Mouse (Mus musculus) spleen, adult 18-20 months (tissue): ENCODE data around the gene Svs6.
"Not testable (repeated sequence)": the region's sequence is repeated elsewhere in the genome, so short reads cannot be mapped to it uniquely, and the experiment has no call there.

Source experiments
- DNase-seq, 2 experiments: peaks; one replicate each; pipeline ENCODE4 v3.0.0; 2022; ENCODE audit warnings: mixed read lengths in 2 of 2

Svs6 gene

DNA sequence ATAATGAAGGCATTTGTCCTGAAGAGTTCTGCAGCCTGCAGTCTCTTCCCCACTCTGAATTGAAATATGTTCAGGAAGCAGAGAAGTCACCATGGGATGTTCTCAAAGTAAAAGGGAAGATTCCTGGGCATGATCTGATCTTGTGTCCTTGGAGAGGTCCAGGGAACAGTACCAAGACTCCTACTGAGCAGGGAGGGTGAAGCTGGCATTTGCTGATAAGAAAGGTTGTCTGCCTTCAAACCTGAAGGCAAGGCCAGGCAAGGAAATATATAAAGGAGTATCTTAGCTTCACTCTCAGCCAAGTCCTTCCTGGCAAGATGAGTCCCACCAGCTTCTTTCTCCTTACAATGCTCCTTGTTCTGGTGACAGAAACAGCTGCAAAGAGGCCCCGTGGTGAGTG is at the start of gene Svs6:
Svs6 (plus strand) TSS at position 301 of the 400 bp plus-strand sequence.
- not testable (repeated sequence) for DNase-seq

GRCm38 (mm10) chr2:164278359-164278758 is 38.2 kb upstream of the Svs6 start, which contains the start of gene Svs4:
Gene Svs4 (minus strand): TSS chr2:164278459.
- no peak for DNase-seq

GRCm38 (mm10) chr2:164288968-164289367 is 27.6 kb upstream of the Svs6 start, which contains the start of gene Svs3a:
Gene Svs3a (plus strand): TSS chr2:164289268.
- not testable (repeated sequence) for DNase-seq

DNA sequence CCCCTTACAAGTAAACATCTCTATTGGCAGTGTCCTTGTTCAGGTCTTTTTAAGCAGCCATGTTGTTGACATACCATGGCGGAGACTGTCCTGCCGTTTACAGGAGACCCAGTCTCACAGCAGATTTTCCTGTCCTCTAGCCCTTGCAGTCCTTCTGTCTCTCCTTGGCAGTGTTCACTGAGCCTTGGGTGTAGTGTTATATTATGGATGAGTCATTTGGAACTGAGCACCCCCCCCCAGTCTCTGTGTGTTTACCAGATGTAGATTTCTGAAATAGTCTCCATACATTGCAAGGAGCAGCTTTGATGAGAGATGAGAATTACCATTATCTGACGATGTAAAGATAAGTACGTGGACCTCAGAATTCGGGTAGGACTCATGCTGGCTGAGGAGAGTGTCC is 4.0 kb upstream of the Svs6 start:
- no peak for DNase-seq

- not testable (repeated sequence) for DNase-seq
These were observed 1.1 kb upstream of the Svs6 start for GRCm38 (mm10) chr2:164315460-164315859.

GRCm38 (mm10) chr2:164320983-164321382 is 4.4 kb downstream of the Svs6 start:
- no peak for DNase-seq

DNA sequence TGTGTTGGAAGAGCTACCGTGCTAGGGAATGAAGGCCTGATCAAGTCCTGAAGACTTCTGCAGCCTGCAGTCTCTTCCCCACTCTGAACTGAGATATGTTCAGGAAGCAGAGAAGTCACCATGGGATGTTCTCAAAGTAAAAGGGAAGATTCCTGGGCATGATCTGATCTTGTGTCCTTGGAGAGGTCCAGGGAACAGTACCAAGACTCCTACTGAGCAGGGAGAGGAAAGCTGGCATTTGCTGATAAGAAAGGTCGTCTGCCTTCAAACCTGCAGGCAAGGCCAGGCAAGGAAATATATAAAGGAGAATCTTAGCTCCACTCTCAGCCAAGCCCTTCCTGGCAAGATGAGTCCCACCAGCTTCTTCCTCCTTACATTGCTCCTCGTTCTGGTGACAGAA is 15.9 kb downstream of the Svs6 start, which contains the start of gene Svs5:
Svs5 (plus strand) TSS at position 301 of the 400 bp plus-strand sequence.
- DNase-seq = not testable (repeated sequence)

- not testable (repeated sequence) for DNase-seq
These were observed 27.2 kb downstream of the Svs6 start for GRCm38 (mm10) chr2:164343732-164344131.

GRCm38 (mm10) chr2:164347697-164348096 is 31.1 kb downstream of the Svs6 start:
- DNase-seq = not testable (repeated sequence)

DNA sequence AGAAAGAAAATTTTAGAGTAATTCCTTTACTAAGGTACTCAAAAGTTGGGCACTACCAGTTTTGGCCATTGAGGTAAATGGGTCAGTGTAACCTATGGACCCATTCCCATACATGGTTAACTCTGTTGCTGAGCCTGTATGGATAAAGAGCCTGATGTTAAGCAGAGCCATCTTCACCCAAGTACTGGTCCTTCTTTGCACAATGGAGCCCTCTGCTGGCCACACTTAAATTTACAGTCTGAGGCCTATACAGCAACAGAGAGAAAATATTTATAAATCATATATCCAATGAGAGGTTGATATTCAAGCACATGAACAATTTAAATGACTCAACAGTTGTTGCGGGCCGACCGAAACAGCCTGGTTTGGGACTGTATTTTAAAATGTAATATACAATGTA is 32.4 kb downstream of the Svs6 start:
- peak in 1 of 2 experiments; percentile 24 for DNase-seq

- DNase-seq = no peak
These were observed 36.1 kb downstream of the Svs6 start for GRCm38 (mm10) chr2:164352697-164353096.

DNA sequence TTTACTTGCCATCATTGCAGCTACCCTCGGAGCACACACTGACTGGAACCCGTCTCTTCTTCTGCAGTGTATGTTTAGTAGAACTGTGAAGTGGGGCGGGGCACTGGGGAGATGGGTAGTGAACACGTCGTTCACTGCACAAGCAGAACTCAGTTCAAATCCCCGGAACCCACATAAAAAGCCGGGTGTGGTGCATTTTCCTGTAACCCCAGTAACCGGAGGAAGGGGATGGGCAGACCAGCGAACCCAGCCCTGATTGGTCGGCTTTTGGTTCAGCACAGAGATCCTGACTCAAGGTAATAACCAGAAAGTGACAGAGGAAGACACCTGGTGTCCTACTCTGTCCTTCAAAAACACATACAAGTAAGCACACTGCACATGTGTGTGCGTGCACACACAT is 36.8 kb downstream of the Svs6 start:
- DNase-seq = no peak

GRCm38 (mm10) chr2:164356177-164356967 is 39.8 kb downstream of the Svs6 start:
- DNase-seq = no peak

DNA sequence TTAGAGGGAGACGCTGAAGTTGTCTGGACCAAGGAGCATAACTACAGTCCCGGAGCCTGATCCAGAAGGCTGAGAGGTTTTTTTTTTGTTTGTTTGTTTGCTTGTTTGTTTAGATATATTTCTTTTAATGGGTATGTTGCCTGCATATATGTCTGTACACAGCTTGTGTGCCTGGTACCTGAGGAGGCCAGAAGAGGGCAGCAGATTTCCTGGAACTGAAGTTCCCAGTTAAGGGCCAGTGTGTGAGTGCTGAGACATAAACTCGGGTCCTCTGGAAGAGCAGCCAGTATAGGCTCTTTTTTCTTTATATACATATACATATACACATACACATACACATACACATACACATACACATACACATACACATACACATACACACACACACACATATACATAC is 41.8 kb downstream of the Svs6 start:
- no peak for DNase-seq

- DNase-seq = no peak
These were observed 42.5 kb downstream of the Svs6 start for GRCm38 (mm10) chr2:164359031-164359430.

GRCm38 (mm10) chr2:164359668-164360067 is 43.1 kb downstream of the Svs6 start:
- DNase-seq = no peak

GRCm38 (mm10) chr2:164360974-164361657 is 44.6 kb downstream of the Svs6 start:
- no peak for DNase-seq

DNA sequence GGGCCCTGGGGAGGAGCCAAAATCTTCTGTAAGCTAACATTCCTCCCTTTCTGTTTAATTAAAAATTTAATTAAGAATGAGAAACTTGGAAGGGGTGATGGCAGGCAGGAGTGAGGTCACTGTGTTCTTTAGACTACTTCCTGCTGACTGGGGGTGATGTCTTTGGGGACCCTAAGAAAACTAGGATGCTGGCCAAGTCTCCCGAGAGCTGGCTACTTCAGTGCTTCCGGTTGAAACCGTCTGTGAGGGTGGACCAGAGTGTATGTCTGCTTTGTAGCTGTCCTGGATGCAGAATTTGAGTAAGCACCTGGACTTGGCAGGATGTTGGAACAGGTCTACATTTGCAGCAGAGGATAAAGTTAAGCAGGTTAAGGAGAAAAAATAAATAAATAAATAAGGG is 50.4 kb downstream of the Svs6 start:
- DNase-seq = no peak
